Mouse (Mus musculus) spleen, adult 2 months (tissue): Measurements from ENCODE around the gene 1110008P14Rik.

Experiments used
- CTCF ChIP-seq: fragments of 200-500 bp; IDR thresholded peaks from 2 replicates; pipeline ENCODE4 v1.5.1; 2011; ENCODE audit warnings: mild to moderate bottlenecking, inconsistent platforms; ENCODE audit not compliant: insufficient read depth, insufficient read length, insufficient replicate concordance; ENCODE audit errors: extremely low read depth
- POLR2A ChIP-seq: fragments of 200-500 bp; IDR thresholded peaks from 2 replicates; pipeline ENCODE4 v1.6.1; 2011; ENCODE audit warnings: low read depth, low read length, inconsistent platforms

DNA sequence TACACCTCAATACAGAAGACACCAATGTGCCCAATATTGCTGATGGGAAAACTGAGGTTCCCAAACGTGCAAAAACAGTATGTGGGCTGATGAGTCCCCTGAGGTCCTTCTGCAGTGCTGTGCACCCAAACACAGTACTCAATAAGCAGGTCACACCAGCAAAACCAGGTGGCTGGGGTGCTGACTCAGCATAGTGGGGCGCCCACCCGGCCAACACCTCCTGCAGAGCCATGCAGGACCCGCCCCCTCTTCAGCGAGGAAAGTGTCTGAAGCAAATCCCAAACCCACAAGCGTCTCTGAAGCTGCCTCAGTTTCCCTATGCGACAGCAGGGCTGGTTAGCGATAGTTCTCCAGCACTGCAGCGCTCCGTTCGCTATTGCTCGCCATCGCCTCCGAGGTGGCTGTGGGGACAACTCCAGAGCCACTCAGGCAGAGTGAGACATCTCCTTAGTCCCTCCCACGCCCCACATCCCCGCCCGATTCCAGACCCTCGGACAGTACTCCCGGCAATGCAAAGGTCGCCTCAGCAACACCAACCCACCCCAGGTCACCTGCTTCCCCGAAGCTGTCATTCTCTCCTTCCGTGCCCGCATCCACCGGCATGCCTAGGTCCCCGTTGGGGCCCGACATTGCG, 480 bp downstream of the 1110008P14Rik start:
- no peak for TF ChIP-seq POLR2A
- no peak for TF ChIP-seq CTCF
